Mouse (Mus musculus) lung, embryonic 16.5 days (tissue): ENCODE measurements around the gene Gm38655. TPM values are rescaled to one million over a fixed set of nuclear protein-coding genes. Genes with fewer than 3 reads are reported as not detected.
A peak's percentile ranks its signal among the peaks of the same experiment; 100 is the strongest.

ENCODE experiments used
- ATAC-seq: fragments of 200-750 bp; cut with Nextera tagmentation; 2 replicates; pipeline ENCODE4 v1.8.0; 2017; ENCODE audit warnings: low read depth, mild to moderate bottlenecking, moderate library complexity
- H3K27ac ChIP-seq: fragments of 300-500 bp; sonication (generic); 2 replicates; pipeline ENCODE4 v1.5.1; 2014; ENCODE audit warnings: mild to moderate bottlenecking, control low read depth, low read length
- H3K27me3 ChIP-seq: fragments of 300-500 bp; sonication (generic); 2 replicates; pipeline ENCODE4 v1.6.1; 2014; ENCODE audit warnings: low read depth, low read length, mixed read lengths; ENCODE audit not compliant: control insufficient read depth, insufficient read depth
- H3K36me3 ChIP-seq: fragments of 300-500 bp; sonication (generic); 2 replicates; pipeline ENCODE4 v1.6.1; 2014; ENCODE audit warnings: low read length; ENCODE audit not compliant: control insufficient read depth, insufficient read depth
- H3K4me1 ChIP-seq: fragments of 300-500 bp; sonication (generic); replicated peaks from 2 replicates; pipeline ENCODE4 v1.6.1; 2014; ENCODE audit warnings: low read length, mixed read lengths; ENCODE audit not compliant: control insufficient read depth, insufficient read depth
- H3K4me2 ChIP-seq: fragments of 300-500 bp; sonication (generic); 2 replicates; pipeline ENCODE4 v1.6.1; 2014; ENCODE audit warnings: low read depth, low read length, control low read depth
- H3K4me3 ChIP-seq: fragments of 300-500 bp; sonication (generic); 2 replicates; pipeline ENCODE4 v1.5.1; 2014; ENCODE audit warnings: mild to moderate bottlenecking, low read length, control low read depth
- H3K9ac ChIP-seq: fragments of 300-500 bp; sonication (generic); 2 replicates; pipeline ENCODE4 v1.6.1; 2014; ENCODE audit warnings: low read length, control low read depth
- H3K9me3 ChIP-seq: fragments of 300-500 bp; sonication (generic); 2 replicates; pipeline ENCODE4 v1.6.1; 2016; ENCODE audit warnings: low read length; ENCODE audit not compliant: control insufficient read depth
- WGBS: fragments of 180-500 bp; shearing (Covaris S2); extraction: QIAGEN DNeasy Blood & Tissue Kit; methylation state at CpG from one replicate; pipeline ENCODE4 v1.1.7; 2014; 5-methylcytosine and 5-hydroxymethylcytosine counted together
- polyA plus RNA-seq: library from polyadenylated mRNA; unstranded; fragments of >200 nt; fragmentation: Nextera tagmentation; extraction: Ambion mirVana; gene quantifications from 2 replicates; pipeline ENCODE4 v1.2.1, GENCODE M21; 2015

Gene Gm38655
- polyA plus RNA-seq, 1 experiment from 2014 or later, result 11.5 TPM

DNA sequence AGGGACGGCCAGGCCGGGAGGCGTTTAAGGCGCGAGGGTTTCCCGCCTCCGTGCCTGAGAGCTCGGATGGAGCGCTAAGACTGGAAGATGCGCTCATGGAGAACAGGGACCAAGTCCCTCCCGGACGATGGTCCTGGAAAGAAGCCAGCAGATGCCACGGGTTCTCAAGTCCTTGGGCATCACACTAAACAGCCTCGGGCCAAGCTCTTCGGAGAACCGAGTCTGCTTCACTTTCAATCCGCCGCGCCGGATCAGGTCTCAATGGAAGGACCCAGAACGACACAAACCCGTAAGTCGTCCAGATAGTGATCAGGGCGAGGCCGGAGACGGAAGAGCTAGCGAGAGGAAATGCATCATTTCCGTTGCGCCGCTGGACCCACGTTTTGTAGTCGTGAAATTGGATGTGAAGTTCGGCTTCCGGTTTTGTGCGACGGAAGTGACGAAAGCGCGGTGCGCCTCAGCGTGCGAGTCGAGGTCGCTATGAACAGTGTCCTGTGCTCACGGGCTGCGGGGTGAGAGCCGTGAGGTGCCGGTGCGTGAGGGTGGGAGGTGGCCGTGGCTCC lies 8.9 kb upstream of the Gm38655 start, which contains the start of gene BC003965:
Gene BC003965 (plus strand): TSS at position 426 of the 563 bp plus-strand sequence.
- Histone ChIP-seq H3K27me3 (no peaks in the 10 kb centered on the region), H3K36me3 (no peaks in the 10 kb centered on the region), H3K4me1 (peaks cover 19% of the 10 kb centered on the region), H3K4me2 (peak within 1 kb of the TSS; percentile 97), H3K9ac (peak within 1 kb of the TSS; percentile 91), H3K9me3 (no peaks in the 10 kb centered on the region), H3K4me3 (peak within 1 kb of the TSS; percentile 84), H3K27ac (peak within 1 kb of the TSS; percentile 87)
- ATAC-seq, result peak; percentile 87
- under 1% methylated on average over 48 of the region's 50 CpGs for WGBS

DNA sequence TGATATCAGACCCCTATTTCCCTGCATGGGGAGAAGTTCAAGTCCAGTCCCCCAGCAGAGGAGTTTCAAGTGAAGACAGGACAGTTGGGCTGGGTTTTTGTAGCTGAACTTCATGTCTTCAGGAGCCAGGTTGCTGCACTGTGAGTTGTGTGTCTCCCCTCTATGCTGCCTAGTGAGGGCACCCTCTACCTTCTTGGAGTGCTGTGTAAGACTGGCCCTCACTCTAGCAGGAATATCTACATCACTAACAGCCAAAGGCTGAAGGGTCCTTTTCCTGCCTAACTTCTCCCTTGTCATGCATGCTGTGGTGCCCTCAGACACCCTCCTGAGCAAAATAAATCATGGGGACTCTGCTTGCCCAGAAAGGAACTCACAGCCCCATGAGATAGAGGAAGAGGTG lies 8.0 kb upstream of the Gm38655 start:
- Histone ChIP-seq H3K9me3 (no peaks in the 10 kb centered on the region), H3K9ac (no peak overlapping the region), H3K4me3 (0 out of 2 replicates have a peak overlapping the region, but pooled peaks have one; percentile 84), H3K36me3 (no peaks in the 10 kb centered on the region), H3K27me3 (no peaks in the 10 kb centered on the region), H3K4me1 (peaks cover 16% of the 10 kb centered on the region), H3K27ac (no peak overlapping the region), H3K4me2 (peak overlapping the region; percentile 93; the same call in 1 of the 2 replicates)
- no peak for ATAC-seq

- Histone ChIP-seq H3K9ac (no peak overlapping the region; the same call in 1 of the 2 replicates), H3K36me3 (no peaks in the 10 kb centered on the region), H3K4me1 (peaks cover 14% of the 10 kb centered on the region; the same call in 1 of the 2 replicates), H3K9me3 (no peaks in the 10 kb centered on the region), H3K4me3 (no peak overlapping the region), H3K27me3 (no peaks in the 10 kb centered on the region), H3K4me2 (peak overlapping the region; percentile 6; the same call in 1 of the 2 replicates), H3K27ac (peak overlapping the region; percentile 47)
- WGBS, result 76% methylated on average over 3 of the region's 3 CpGs
- ATAC-seq, result no peak
These were observed 2.7 kb downstream of the Gm38655 start for GRCm38 (mm10) chr17:25172558-25172957.

DNA sequence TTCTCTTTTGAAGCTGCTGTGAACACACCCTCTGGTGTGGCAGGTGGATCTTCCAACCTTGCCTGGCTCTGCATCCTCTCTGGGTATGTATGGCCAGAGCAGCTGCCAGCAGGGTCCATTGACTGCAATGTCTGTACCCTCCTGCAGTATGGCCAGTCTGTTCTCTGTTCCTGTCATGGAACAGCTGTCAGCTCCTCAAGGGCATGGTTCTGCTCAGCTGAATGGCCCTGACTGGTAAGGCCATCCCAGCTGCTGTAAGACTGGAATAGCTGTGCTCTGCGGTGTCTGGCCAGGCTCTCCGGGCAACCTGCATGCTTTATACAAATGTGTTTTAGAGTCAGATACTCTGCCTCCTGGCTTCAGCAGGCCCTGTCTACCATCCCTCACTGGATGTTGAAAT lies 5.6 kb downstream of the Gm38655 start:
- no peak overlapping the region for H3K27ac ChIP-seq
- no peaks in the 10 kb centered on the region for H3K9me3 ChIP-seq
- H3K4me3 ChIP-seq, result no peak overlapping the region
- 91% methylated on average over 2 of the region's 2 CpGs for WGBS
- H3K9ac ChIP-seq, result no peak overlapping the region
- no peak for ATAC-seq
- H3K4me1 ChIP-seq, result peaks cover 2% of the 10 kb centered on the region; the same call in 1 of the 2 replicates
- no peaks in the 10 kb centered on the region for H3K36me3 ChIP-seq
- no peaks in the 10 kb centered on the region for H3K27me3 ChIP-seq
- no peak overlapping the region for H3K4me2 ChIP-seq

- H3K9ac ChIP-seq, result no peak overlapping the region
- H3K27me3 ChIP-seq, result no peaks in the 10 kb centered on the region
- no peak overlapping the region for H3K4me2 ChIP-seq
- H3K4me1 ChIP-seq, result peaks cover 2% of the 10 kb centered on the region; the same call in 1 of the 2 replicates
- no peak overlapping the region for H3K27ac ChIP-seq
- no peak for ATAC-seq
- H3K9me3 ChIP-seq, result no peaks in the 10 kb centered on the region
- no peak overlapping the region for H3K4me3 ChIP-seq
- WGBS, result 43% methylated on average over 6 of the region's 6 CpGs
- H3K36me3 ChIP-seq, result no peaks in the 10 kb centered on the region
These were observed 9.2 kb downstream of the Gm38655 start for GRCm38 (mm10) chr17:25165970-25166671.

DNA sequence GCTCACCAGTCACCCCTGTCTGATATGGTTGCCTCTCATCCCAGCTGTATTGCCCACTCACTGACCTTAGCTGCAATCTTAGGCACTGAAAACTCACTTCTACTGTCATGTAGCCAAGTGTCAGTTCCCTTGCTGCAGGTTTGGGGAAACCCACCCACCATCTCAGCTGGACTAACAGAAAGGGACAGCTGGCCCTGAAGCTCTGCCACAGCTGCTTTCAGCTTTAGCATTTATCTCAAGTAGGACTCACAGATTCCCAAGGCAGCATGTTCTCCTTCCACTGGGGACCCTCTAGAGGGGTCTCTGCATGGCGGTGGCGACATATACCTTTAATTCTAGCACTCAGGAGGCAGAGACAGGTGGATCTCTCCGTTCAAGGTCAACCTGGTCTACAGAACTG lies 10.5 kb downstream of the Gm38655 start:
- Histone ChIP-seq H3K9ac (no peak overlapping the region), H3K27me3 (no peaks in the 10 kb centered on the region), H3K4me2 (no peak overlapping the region), H3K36me3 (no peaks in the 10 kb centered on the region), H3K4me3 (no peak overlapping the region), H3K9me3 (no peaks in the 10 kb centered on the region), H3K4me1 (peaks cover 2% of the 10 kb centered on the region; the same call in 1 of the 2 replicates), H3K27ac (no peak overlapping the region)
- WGBS, result 90% methylated on average over 3 of the region's 3 CpGs
- no peak for ATAC-seq

GRCm38 (mm10) chr17:25163387-25163786 lies 11.9 kb downstream of the Gm38655 start:
- Histone ChIP-seq H3K4me3 (no peak overlapping the region), H3K9me3 (no peaks in the 10 kb centered on the region), H3K36me3 (no peaks in the 10 kb centered on the region), H3K27me3 (no peaks in the 10 kb centered on the region), H3K4me2 (no peak overlapping the region), H3K9ac (no peak overlapping the region), H3K27ac (no peak overlapping the region), H3K4me1 (peaks cover 2% of the 10 kb centered on the region; the same call in 1 of the 2 replicates)
- no peak for ATAC-seq
- WGBS, result 74% methylated on average over 7 of the region's 7 CpGs

DNA sequence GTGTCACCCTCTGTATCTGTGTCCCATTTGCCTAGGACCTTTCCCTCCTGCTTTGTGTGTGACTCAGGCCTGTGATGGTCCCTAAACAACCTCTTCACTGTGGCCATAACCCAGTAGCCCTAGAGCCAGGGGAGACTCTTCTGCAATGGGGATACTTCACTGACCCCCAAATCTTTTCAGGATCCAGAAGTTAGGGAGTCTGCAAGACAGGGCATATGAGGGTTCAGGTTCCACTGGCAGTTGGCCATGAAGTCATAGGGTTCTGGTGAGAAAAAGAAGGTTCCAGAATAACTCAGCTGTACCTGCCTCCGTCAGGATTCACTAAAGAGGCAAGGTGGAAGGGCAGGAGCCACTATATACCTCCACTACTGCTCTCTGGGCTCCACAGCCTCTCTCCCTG lies 13.1 kb downstream of the Gm38655 start, which contains the start of gene Ccdc154:
Gene Ccdc154 (plus strand): TSS at position 301 of the 400 bp plus-strand sequence.
- H3K27ac ChIP-seq, result no peak within 1 kb of the TSS
- H3K36me3 ChIP-seq, result no peaks in the 10 kb centered on the region
- H3K27me3 ChIP-seq, result no peaks in the 10 kb centered on the region
- H3K4me2 ChIP-seq, result no peak within 1 kb of the TSS
- H3K9ac ChIP-seq, result no peak within 1 kb of the TSS
- H3K4me3 ChIP-seq, result no peak within 1 kb of the TSS
- H3K4me1 ChIP-seq, result peaks cover 2% of the 10 kb centered on the region; the same call in 1 of the 2 replicates
- no peaks in the 10 kb centered on the region for H3K9me3 ChIP-seq
- no peak for ATAC-seq
- WGBS, result 100% methylated on average over 1 of the region's 1 CpGs

GRCm38 (mm10) chr17:25139960-25140359 lies 35.3 kb downstream of the Gm38655 start:
- Histone ChIP-seq H3K4me3 (no peak overlapping the region), H3K9ac (no peak overlapping the region), H3K4me2 (no peak overlapping the region), H3K27me3 (no peaks in the 10 kb centered on the region), H3K36me3 (no peaks in the 10 kb centered on the region), H3K4me1 (no peaks in the 10 kb centered on the region), H3K9me3 (no peaks in the 10 kb centered on the region), H3K27ac (no peak overlapping the region)
- WGBS, result 64% methylated on average over 4 of the region's 4 CpGs
- no peak for ATAC-seq
